Mouse (Mus musculus) stomach, embryonic 16.5 days (tissue): ENCODE measurements around the gene Atp6v0e. TPM values are rescaled to one million over a fixed set of nuclear protein-coding genes. Genes with fewer than 3 reads are reported as not detected.

Experiments used
- ATAC-seq: fragments of 200-750 bp; cut with Nextera tagmentation; 2 replicates; pipeline ENCODE4 v1.8.0; 2017; ENCODE audit warnings: moderate number of reproducible peaks, moderate TSS enrichment; ENCODE audit not compliant: insufficient read depth, low FRiP score
- H3K27ac ChIP-seq: fragments of 300-500 bp; sonication (generic); 2 replicates; pipeline ENCODE4 v1.5.1; 2014; ENCODE audit warnings: low read length
- H3K27me3 ChIP-seq: fragments of 300-500 bp; sonication (generic); 2 replicates; pipeline ENCODE4 v1.6.1; 2014; ENCODE audit warnings: low read length, control low read depth, mixed read lengths; ENCODE audit not compliant: control insufficient read depth, insufficient read depth
- H3K36me3 ChIP-seq: fragments of 300-500 bp; sonication (generic); 2 replicates; pipeline ENCODE4 v1.6.1; 2014; ENCODE audit warnings: low read length; ENCODE audit not compliant: control insufficient read depth, insufficient read depth
- H3K4me1 ChIP-seq: fragments of 300-500 bp; sonication (generic); 2 replicates; pipeline ENCODE4 v1.6.1; 2014; ENCODE audit warnings: low read length, control low read depth, mixed read lengths; ENCODE audit not compliant: control insufficient read depth, insufficient read depth
- H3K4me2 ChIP-seq: fragments of 300-500 bp; sonication (generic); 2 replicates; pipeline ENCODE4 v1.6.1; 2014; ENCODE audit warnings: low read depth, low read length, mixed read lengths
- H3K4me3 ChIP-seq: fragments of 300-500 bp; sonication (generic); replicated peaks from 2 replicates; pipeline ENCODE4 v1.5.1; 2014; ENCODE audit warnings: mild to moderate bottlenecking, low read length
- H3K9ac ChIP-seq: fragments of 300-500 bp; sonication (generic); 2 replicates; pipeline ENCODE4 v1.6.1; 2014; ENCODE audit warnings: low read length
- H3K9me3 ChIP-seq: fragments of 300-500 bp; sonication (generic); replicated peaks from 2 replicates; pipeline ENCODE4 v1.6.1; 2016; ENCODE audit warnings: low read length, control low read depth; ENCODE audit not compliant: control insufficient read depth
- WGBS: fragments of 180-500 bp; shearing (Covaris S2); extraction: QIAGEN DNeasy Blood & Tissue Kit; methylation state at CpG from one replicate; pipeline ENCODE4 v1.1.7; 2014; 5-methylcytosine and 5-hydroxymethylcytosine counted together
- polyA plus RNA-seq: library from polyadenylated mRNA; unstranded; fragments of >200 nt; fragmentation: Nextera tagmentation; extraction: Ambion mirVana; gene quantifications from 2 replicates; pipeline ENCODE4 v1.2.1, GENCODE M21; 2015

Atp6v0e gene
- polyA plus RNA-seq, 1 experiment from 2014 or later: 231 TPM

GRCm38 (mm10) chr17:26699819-26700616, 37.0 kb downstream of the Atp6v0e start:
- Histone ChIP-seq H3K27me3 (no peaks in the 10 kb centered on the region), H3K4me1 (no peaks in the 10 kb centered on the region), H3K27ac (no peak overlapping the region), H3K9me3 (no peaks in the 10 kb centered on the region), H3K4me2 (no peak overlapping the region), H3K36me3 (peaks cover 15% of the 10 kb centered on the region; the same call in 1 of the 2 replicates), H3K9ac (no peak overlapping the region), H3K4me3 (no peak overlapping the region)
- WGBS: 83% methylated on average over 10 of the region's 10 CpGs
- peak; percentile 47; the same call in 1 of the 2 replicates for ATAC-seq

- no peaks in the 10 kb centered on the region for H3K9me3 ChIP-seq
- no peaks in the 10 kb centered on the region for H3K4me1 ChIP-seq
- ATAC-seq: no peak
- H3K36me3 ChIP-seq: peaks cover 15% of the 10 kb centered on the region; the same call in 1 of the 2 replicates
- H3K4me3 ChIP-seq: no peak overlapping the region
- 85% methylated on average over 13 of the region's 13 CpGs for WGBS
- no peak overlapping the region for H3K4me2 ChIP-seq
- no peaks in the 10 kb centered on the region for H3K27me3 ChIP-seq
- no peak overlapping the region for H3K27ac ChIP-seq
- H3K9ac ChIP-seq: no peak overlapping the region
These were observed 38.5 kb downstream of the Atp6v0e start for GRCm38 (mm10) chr17:26701565-26701964.

GRCm38 (mm10) chr17:26702621-26703020, 39.6 kb downstream of the Atp6v0e start:
- no peak overlapping the region for H3K27ac ChIP-seq
- no peak overlapping the region for H3K4me2 ChIP-seq
- no peaks in the 10 kb centered on the region for H3K4me1 ChIP-seq
- no peak for ATAC-seq
- no peak overlapping the region for H3K4me3 ChIP-seq
- H3K9me3 ChIP-seq: no peaks in the 10 kb centered on the region
- no peak overlapping the region for H3K9ac ChIP-seq
- peaks cover 15% of the 10 kb centered on the region; the same call in 1 of the 2 replicates for H3K36me3 ChIP-seq
- WGBS: 69% methylated on average over 4 of the region's 4 CpGs
- H3K27me3 ChIP-seq: no peaks in the 10 kb centered on the region

GRCm38 (mm10) chr17:26703671-26704070, 40.6 kb downstream of the Atp6v0e start:
- H3K36me3 ChIP-seq: 0 out of 2 replicates have a peak, but pooled peaks cover 8% of the 10 kb centered on the region
- 82% methylated on average over 4 of the region's 4 CpGs for WGBS
- no peak overlapping the region for H3K9ac ChIP-seq
- no peak overlapping the region for H3K4me3 ChIP-seq
- no peaks in the 10 kb centered on the region for H3K4me1 ChIP-seq
- H3K27me3 ChIP-seq: no peaks in the 10 kb centered on the region
- H3K27ac ChIP-seq: no peak overlapping the region
- no peaks in the 10 kb centered on the region for H3K9me3 ChIP-seq
- H3K4me2 ChIP-seq: no peak overlapping the region
- no peak for ATAC-seq

GRCm38 (mm10) chr17:26705463-26706359, 42.7 kb downstream of the Atp6v0e start:
- Histone ChIP-seq H3K27ac (no peak overlapping the region), H3K4me2 (no peak overlapping the region), H3K4me1 (peaks cover 3% of the 10 kb centered on the region; the same call in 1 of the 2 replicates), H3K9me3 (no peaks in the 10 kb centered on the region), H3K36me3 (0 out of 2 replicates have a peak, but pooled peaks cover 4% of the 10 kb centered on the region), H3K27me3 (no peaks in the 10 kb centered on the region), H3K4me3 (no peak overlapping the region), H3K9ac (no peak overlapping the region)
- WGBS: 53% methylated on average over 11 of the region's 11 CpGs
- no peak for ATAC-seq

GRCm38 (mm10) chr17:26707066-26707465, 44.0 kb downstream of the Atp6v0e start:
- 52% methylated on average over 7 of the region's 7 CpGs for WGBS
- H3K4me1 ChIP-seq: peaks cover 3% of the 10 kb centered on the region; the same call in 1 of the 2 replicates
- no peak overlapping the region for H3K4me3 ChIP-seq
- no peak overlapping the region for H3K27ac ChIP-seq
- no peak overlapping the region for H3K9ac ChIP-seq
- H3K4me2 ChIP-seq: no peak overlapping the region
- no peaks in the 10 kb centered on the region for H3K9me3 ChIP-seq
- no peaks in the 10 kb centered on the region for H3K27me3 ChIP-seq
- no peak for ATAC-seq
- 0 out of 2 replicates have a peak, but pooled peaks cover 4% of the 10 kb centered on the region for H3K36me3 ChIP-seq

- H3K36me3 ChIP-seq: 0 out of 2 replicates have a peak, but pooled peaks cover 4% of the 10 kb centered on the region
- ATAC-seq: no peak
- no peaks in the 10 kb centered on the region for H3K27me3 ChIP-seq
- H3K9me3 ChIP-seq: no peaks in the 10 kb centered on the region
- H3K9ac ChIP-seq: no peak overlapping the region
- H3K4me2 ChIP-seq: no peak overlapping the region
- H3K4me3 ChIP-seq: no peak overlapping the region
- peaks cover 3% of the 10 kb centered on the region; the same call in 1 of the 2 replicates for H3K4me1 ChIP-seq
- H3K27ac ChIP-seq: no peak overlapping the region
These were observed 45.5 kb downstream of the Atp6v0e start for GRCm38 (mm10) chr17:26708499-26708898.

- 53% methylated on average over 9 of the region's 9 CpGs for WGBS
- H3K27me3 ChIP-seq: no peaks in the 10 kb centered on the region
- no peak overlapping the region for H3K4me3 ChIP-seq
- no peak overlapping the region for H3K4me2 ChIP-seq
- H3K4me1 ChIP-seq: peaks cover 3% of the 10 kb centered on the region; the same call in 1 of the 2 replicates
- H3K9ac ChIP-seq: no peak overlapping the region
- no peak for ATAC-seq
- H3K27ac ChIP-seq: no peak overlapping the region
- H3K9me3 ChIP-seq: no peaks in the 10 kb centered on the region
- H3K36me3 ChIP-seq: 0 out of 2 replicates have a peak, but pooled peaks cover 4% of the 10 kb centered on the region
These were observed 46.1 kb downstream of the Atp6v0e start for GRCm38 (mm10) chr17:26708993-26709590.
